Mouse (Mus musculus) lung, postnatal 0 days (tissue): ENCODE data around the gene Lmbrd2. TPM values are rescaled to one million over a fixed set of nuclear protein-coding genes. Genes with fewer than 3 reads are reported as not detected.

Experiments
- ATAC-seq: fragments of 200-750 bp; cut with Nextera tagmentation; 2 replicates; pipeline ENCODE4 v1.8.0; 2017; ENCODE audit warnings: moderate library complexity
- DNase-seq: peaks from one replicate; pipeline ENCODE4 v3.0.0-alpha.2; 2016; ENCODE audit warnings: low spot score
- H3K27ac ChIP-seq: fragments of 300-500 bp; sonication (generic); 2 replicates; pipeline ENCODE4 v1.5.1; 2014; ENCODE audit warnings: antibody characterized with exemption, mild to moderate bottlenecking, low read length, mixed read lengths
- H3K27me3 ChIP-seq: fragments of 300-500 bp; sonication (generic); replicated peaks from 2 replicates; pipeline ENCODE4 v1.6.1; 2014; ENCODE audit warnings: low read length, mixed read lengths; ENCODE audit not compliant: insufficient read depth
- H3K36me3 ChIP-seq: fragments of 300-500 bp; sonication (generic); 2 replicates; pipeline ENCODE4 v1.6.1; 2014; ENCODE audit warnings: low read length, mixed read lengths; ENCODE audit not compliant: insufficient read depth
- H3K4me1 ChIP-seq: fragments of 300-500 bp; sonication (generic); 2 replicates; pipeline ENCODE4 v1.6.1; 2014; ENCODE audit warnings: antibody characterized with exemption, low read depth, low read length, mixed read lengths; ENCODE audit not compliant: insufficient read depth
- H3K4me2 ChIP-seq: fragments of 300-500 bp; sonication (generic); replicated peaks from 2 replicates; pipeline ENCODE4 v1.6.1; 2014; ENCODE audit warnings: low read depth, mild to moderate bottlenecking, low read length, moderate library complexity, mixed read lengths
- H3K4me3 ChIP-seq: fragments of 300-500 bp; sonication (generic); 2 replicates; pipeline ENCODE4 v1.5.1; 2014; ENCODE audit warnings: low read depth, low read length
- H3K9ac ChIP-seq: fragments of 300-500 bp; sonication (generic); replicated peaks from 2 replicates; pipeline ENCODE4 v1.6.1; 2014; ENCODE audit warnings: low read depth, mild to moderate bottlenecking
- H3K9me3 ChIP-seq: fragments of 300-500 bp; sonication (generic); 2 replicates; pipeline ENCODE4 v1.6.1; 2016; ENCODE audit warnings: low read length, mixed read lengths
- CTCF ChIP-seq: IDR thresholded peaks from 2 replicates; pipeline ENCODE4 v1.5.1; 2016; ENCODE audit warnings: antibody characterized with exemption, mild to moderate bottlenecking
- EP300 ChIP-seq: IDR thresholded peaks from 2 replicates; pipeline ENCODE4 v1.6.1; 2016; ENCODE audit warnings: antibody characterized with exemption, mild to moderate bottlenecking, control low read depth
- WGBS: fragments of 180-500 bp; shearing (Covaris S2); extraction: QIAGEN DNeasy Blood & Tissue Kit; methylation state at CpG from one replicate; pipeline ENCODE4 v1.1.7; 2014; 5-methylcytosine and 5-hydroxymethylcytosine counted together
- polyA plus RNA-seq: library from polyadenylated mRNA; unstranded; fragments of >200 nt; fragmentation: Nextera tagmentation; extraction: Ambion mirVana; gene quantifications from 2 replicates; pipeline ENCODE4 v1.2.1, GENCODE M21; 2015

Lmbrd2 gene
- polyA plus RNA-seq, 1 experiment from 2014 or later = 2.1 TPM

DNA sequence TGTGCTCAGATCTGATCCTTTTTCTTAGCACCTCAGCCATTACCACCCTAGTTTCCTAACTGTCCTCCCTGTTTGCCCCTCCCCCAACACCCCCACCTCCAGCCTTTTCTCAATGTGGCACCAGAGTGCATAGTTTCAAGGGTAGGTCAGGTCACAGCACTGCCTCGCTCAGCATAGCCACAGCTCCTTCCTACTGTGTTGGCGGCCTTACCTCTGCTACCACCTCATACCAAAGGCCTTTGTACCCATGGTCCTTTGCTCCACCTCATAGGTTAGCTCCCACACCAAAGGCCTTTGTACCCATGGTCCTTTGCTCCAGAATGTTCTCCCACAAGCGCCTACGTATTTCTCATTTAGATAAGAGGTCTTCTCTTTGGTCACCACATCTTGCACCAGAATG, 21.5 kb upstream of the Lmbrd2 start:
- Histone ChIP-seq H3K36me3 (0 out of 2 replicates have a peak, but pooled peaks cover 5% of the 10 kb centered on the region), H3K4me3 (no peak overlapping the region), H3K4me1 (no peaks in the 10 kb centered on the region), H3K9me3 (no peaks in the 10 kb centered on the region), H3K27me3 (no peaks in the 10 kb centered on the region), H3K4me2 (no peak overlapping the region), H3K9ac (no peak overlapping the region), H3K27ac (no peak overlapping the region)
- TF ChIP-seq CTCF (no peak), EP300 (no peak)
- no peak for DNase-seq
- WGBS = 88% methylated on average over 4 of the region's 4 CpGs
- no peak for ATAC-seq

DNA sequence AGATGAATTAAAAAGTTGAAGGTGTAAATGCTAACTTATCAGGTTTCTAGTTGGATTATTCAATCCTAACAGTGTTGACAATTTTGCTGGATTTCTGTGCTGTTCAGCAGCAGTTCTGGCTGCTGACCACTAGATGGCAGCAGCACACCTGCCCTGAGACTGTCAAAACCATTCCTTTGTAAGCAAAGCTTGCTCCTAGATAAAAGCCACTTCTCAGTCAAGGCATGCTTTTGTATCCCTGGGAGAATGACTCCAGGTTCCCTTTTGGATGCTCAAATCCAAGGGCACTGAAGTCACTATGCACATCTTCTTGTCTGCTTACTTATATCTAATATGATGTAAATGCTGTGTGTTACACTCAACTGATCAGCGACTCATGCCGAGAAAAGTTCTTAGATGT, 20.3 kb upstream of the Lmbrd2 start:
- Histone ChIP-seq H3K36me3 (0 out of 2 replicates have a peak, but pooled peaks cover 5% of the 10 kb centered on the region), H3K4me2 (no peak overlapping the region), H3K9me3 (no peaks in the 10 kb centered on the region), H3K4me3 (no peak overlapping the region), H3K9ac (no peak overlapping the region), H3K27me3 (no peaks in the 10 kb centered on the region), H3K27ac (no peak overlapping the region), H3K4me1 (no peaks in the 10 kb centered on the region)
- ATAC-seq (peak; percentile 55), DNase-seq (peak; percentile 80)
- peak; percentile 98 for TF ChIP-seq CTCF
- TF ChIP-seq EP300 = no peak
- 92% methylated on average over 2 of the region's 2 CpGs for WGBS

DNA sequence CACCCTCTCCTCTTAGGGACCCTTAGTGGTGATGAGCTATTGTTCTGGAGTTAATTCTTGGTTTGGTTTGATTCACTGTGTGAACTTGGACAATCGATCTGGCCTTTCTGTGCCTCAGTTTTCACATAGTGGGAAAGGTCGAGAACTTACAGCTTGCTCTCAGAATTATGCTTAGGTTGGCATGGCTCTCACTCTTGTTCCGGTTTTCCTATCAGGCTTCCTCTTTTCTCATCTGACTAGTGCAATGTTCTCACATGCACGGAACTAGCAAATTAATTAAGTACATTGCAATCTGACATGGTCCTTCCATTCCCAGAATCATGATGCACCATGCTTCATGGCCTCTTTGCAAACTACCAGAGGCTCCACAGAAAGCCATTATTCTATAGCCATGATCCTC, 17.4 kb upstream of the Lmbrd2 start:
- no peak for TF ChIP-seq CTCF
- TF ChIP-seq EP300 = no peak
- H3K27ac ChIP-seq = no peak overlapping the region
- H3K4me1 ChIP-seq = no peaks in the 10 kb centered on the region
- no peak overlapping the region for H3K4me3 ChIP-seq
- 84% methylated on average over 4 of the region's 4 CpGs for WGBS
- ATAC-seq (no peak), DNase-seq (no peak)
- no peak overlapping the region for H3K9ac ChIP-seq
- H3K4me2 ChIP-seq = no peak overlapping the region
- H3K27me3 ChIP-seq = no peaks in the 10 kb centered on the region
- H3K36me3 ChIP-seq = 0 out of 2 replicates have a peak, but pooled peaks cover 5% of the 10 kb centered on the region
- no peaks in the 10 kb centered on the region for H3K9me3 ChIP-seq

DNA sequence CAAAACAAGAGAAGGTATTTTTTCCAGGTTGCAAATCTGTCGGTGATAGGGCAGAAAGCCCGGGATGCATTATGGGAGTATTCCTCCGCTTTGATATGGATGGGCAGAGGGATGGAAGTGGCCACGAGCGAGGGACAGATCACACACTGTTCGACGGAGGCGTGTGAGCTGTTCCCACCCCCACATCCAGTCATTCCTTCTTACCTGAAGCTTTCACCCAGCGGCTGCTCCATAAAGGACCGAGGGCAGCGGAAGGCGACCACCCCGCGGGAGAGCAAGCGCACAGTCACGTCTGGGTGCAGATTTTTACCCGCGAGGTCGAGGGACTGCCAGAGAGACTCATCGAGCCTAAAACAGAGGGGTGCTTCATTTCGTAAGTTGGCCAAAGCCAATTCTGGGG, 15.5 kb upstream of the Lmbrd2 start:
- H3K36me3 ChIP-seq = 0 out of 2 replicates have a peak, but pooled peaks cover 5% of the 10 kb centered on the region
- ATAC-seq = no peak
- 91% methylated on average over 21 of the region's 21 CpGs for whole genome bisulfite sequencing

DNA sequence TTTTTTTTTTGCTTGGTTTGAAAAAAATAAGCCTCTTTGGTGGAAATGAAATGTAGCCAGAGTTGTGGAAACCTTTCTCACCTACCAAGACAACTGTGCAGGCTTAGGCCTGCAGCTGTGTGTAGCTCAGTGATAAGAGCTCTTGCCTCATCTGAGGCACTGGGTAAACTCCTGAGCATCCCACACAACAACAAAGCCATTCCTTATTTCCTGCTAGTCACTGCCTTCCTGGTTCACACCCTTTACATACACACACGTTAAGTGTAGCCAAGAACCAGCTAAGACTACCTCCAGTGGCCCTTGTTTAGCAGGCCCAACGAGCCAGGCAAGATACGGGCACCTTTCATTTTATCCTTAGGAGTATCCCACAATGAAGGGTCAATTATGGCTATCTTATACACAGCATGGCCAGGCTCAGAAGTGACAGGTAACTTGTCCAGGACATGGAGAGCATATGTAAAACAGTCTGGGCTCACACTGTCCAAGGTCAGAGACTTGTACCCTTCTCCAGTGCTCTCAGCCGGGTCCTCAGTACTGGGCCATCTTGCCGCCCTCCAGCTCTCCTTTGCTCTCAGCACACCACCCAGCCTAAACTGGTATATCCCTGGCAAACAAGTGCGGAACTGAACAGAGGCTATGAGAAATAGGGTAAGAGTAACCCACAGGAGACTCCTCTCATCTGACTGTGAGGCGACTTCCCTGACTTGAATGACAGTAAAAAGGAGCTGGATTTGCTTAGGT, 13.1 kb upstream of the Lmbrd2 start:
- peak; percentile 53 for ATAC-seq
- 73% methylated on average over 7 of the region's 7 CpGs for WGBS
- Histone ChIP-seq H3K4me3 (no peak overlapping the region), H3K4me2 (no peak overlapping the region), H3K27ac (no peak overlapping the region), H3K36me3 (0 out of 2 replicates have a peak, but pooled peaks cover 5% of the 10 kb centered on the region), H3K27me3 (no peaks in the 10 kb centered on the region), H3K4me1 (no peaks in the 10 kb centered on the region), H3K9ac (no peak overlapping the region), H3K9me3 (no peaks in the 10 kb centered on the region)
- TF ChIP-seq CTCF (no peak), EP300 (no peak)
- peak; percentile 27 for DNase-seq

More for the DNA sequence above, 15.5 kb upstream of the Lmbrd2 start:
- H3K27ac ChIP-seq = no peak overlapping the region
- H3K9me3 ChIP-seq = no peaks in the 10 kb centered on the region
- H3K9ac ChIP-seq = no peak overlapping the region
- H3K27me3 ChIP-seq = no peaks in the 10 kb centered on the region
- H3K4me2 ChIP-seq = no peak overlapping the region
- H3K4me1 ChIP-seq = no peaks in the 10 kb centered on the region
- no peak overlapping the region for H3K4me3 ChIP-seq
- no peak for TF ChIP-seq CTCF
- TF ChIP-seq EP300 = no peak
- DNase-seq = no peak

DNA sequence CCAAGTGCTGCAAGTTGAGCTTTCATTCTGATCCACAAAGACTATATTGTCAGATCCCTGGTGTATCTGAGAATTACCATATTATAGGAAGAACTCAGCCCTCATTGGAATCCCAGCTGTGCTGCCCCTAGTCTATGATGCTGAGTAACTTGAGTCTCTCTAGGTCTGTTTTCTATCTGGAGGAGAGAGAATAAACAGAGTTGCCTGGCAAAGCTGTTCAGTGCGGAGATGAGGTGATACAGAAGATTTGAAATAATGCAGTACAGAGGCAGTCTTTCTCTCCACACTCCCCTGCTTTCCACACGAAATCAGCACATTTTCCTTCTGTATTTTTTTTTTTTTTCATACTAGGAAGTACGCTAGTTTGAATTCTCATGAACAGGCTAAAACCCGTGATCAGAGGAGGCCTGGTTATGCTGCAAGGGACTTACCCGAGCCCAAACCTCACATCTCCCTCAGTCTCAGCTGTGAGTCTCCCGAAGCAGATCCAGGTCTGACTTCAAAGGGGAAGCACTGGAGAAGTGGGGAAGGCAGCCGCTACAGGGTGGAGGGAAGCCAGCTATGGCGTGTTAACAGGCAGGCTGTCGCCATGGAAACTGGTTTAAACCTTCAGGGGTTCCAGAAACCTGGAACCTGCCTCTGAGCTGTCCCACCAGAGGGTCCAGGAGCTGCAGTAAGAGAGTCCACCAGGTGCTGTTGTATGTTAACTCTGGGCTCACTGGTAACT, 9.4 kb upstream of the Lmbrd2 start:
- Histone ChIP-seq H3K4me2 (no peak overlapping the region), H3K36me3 (no peaks in the 10 kb centered on the region), H3K9ac (no peak overlapping the region), H3K4me3 (no peak overlapping the region), H3K9me3 (no peaks in the 10 kb centered on the region), H3K27me3 (no peaks in the 10 kb centered on the region), H3K4me1 (no peaks in the 10 kb centered on the region), H3K27ac (no peak overlapping the region)
- TF ChIP-seq EP300 (no peak), CTCF (no peak)
- ATAC-seq (no peak), DNase-seq (no peak)
- 66% methylated on average over 9 of the region's 9 CpGs for WGBS
